Mouse (Mus musculus): Measurements from ENCODE around the gene Fn1.

GRCm38 (mm10) chr1:71567884-71568605 lies 85.0 kb downstream of the Fn1 start:
- TF ChIP-seq CTCF (IDR thresholded peaks at IDR 0.05; ENCODE audit: control insufficient read depth, insufficient read depth, insufficient read length) (no peak), MYOG (IDR thresholded peaks at IDR 0.05; ENCODE audit: control insufficient read depth, extremely low read depth, insufficient read length) (no peak), FOSL1 (IDR thresholded peaks at IDR 0.05; ENCODE audit: insufficient read depth, low read length, poor library complexity, severe bottlenecking) (no peak)
